Mouse (Mus musculus): ENCODE measurements at regions not wholly inside any gene's neighbourhood (a gene's known extent, or its start where the extent isn't known, plus 50 kb on each side); places are given as distances from the start of the nearest gene placed in this dataset.
"Not testable (repeated sequence)": the region's sequence is repeated elsewhere in the genome, so short reads cannot be mapped to it uniquely, and the experiment has no call there.

GRCm38 (mm10) chr5:22670296-22670695 lies 75.6 kb upstream of the Lhfpl3 start:
- DNase-seq (ENCODE audit: low spot score in 2 of 2), result no peak

GRCm38 (mm10) chr5:22641233-22641632 lies 91.0 kb upstream of the Orc5 start:
- DNase-seq (ENCODE audit: low spot score in 2 of 2), result peak in 1 of 2 experiments; percentile 2

GRCm38 (mm10) chr5:22616989-22617388 lies 66.8 kb upstream of the Orc5 start:
- DNase-seq (ENCODE audit: low spot score in 2 of 2), result not testable (repeated sequence)
